Mouse (Mus musculus) thymus, postnatal 0 days (tissue): Measurements from ENCODE around the gene Obox6. TPM values are rescaled to one million over a fixed set of nuclear protein-coding genes. Genes with fewer than 3 reads are reported as not detected.

ENCODE experiments used
- DNase-seq: peaks from one replicate; pipeline ENCODE4 v3.0.0-alpha.2; 2015; ENCODE audit warnings: low spot score
- polyA plus RNA-seq: library from polyadenylated mRNA; unstranded; fragments of >200 nt; fragmentation: Nextera tagmentation; extraction: Ambion mirVana; gene quantifications from 2 replicates; pipeline ENCODE4 v1.2.1, GENCODE M21; 2015

The Obox6 gene
- not detected in 2 replicates for polyA plus RNA-seq

- no peak for DNase-seq
Observed at GRCm38 (mm10) chr7:15839578-15839977, at the start of gene Obox6. Gene Obox6, minus strand, starts transcription at chr7:15839678.

DNA sequence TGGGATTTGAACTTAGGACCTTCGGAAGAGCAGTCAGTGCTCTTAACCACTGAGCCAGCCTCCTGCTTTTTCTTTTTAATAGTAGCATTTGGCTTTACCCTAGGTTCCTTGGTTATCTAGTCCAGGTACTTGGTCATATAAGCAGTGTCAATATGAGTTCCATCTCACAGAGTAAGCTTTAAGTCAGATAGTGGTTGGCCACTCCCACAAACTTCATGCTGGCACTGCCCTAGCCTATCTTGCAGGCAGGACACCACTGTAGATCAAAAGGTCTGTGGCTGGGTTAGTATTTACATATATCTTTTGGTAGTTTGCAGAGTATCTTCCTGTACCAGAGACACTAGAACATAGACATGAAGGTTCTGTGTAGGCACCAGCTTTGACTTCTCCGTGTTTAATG, 44.6 kb upstream of the Obox6 start:
- DNase-seq: no peak

GRCm38 (mm10) chr7:15882317-15882716, 42.8 kb upstream of the Obox6 start, which contains the start of gene Crxos:
Gene Crxos, plus strand, starts transcription at chr7:15882617.
- no peak for DNase-seq

DNA sequence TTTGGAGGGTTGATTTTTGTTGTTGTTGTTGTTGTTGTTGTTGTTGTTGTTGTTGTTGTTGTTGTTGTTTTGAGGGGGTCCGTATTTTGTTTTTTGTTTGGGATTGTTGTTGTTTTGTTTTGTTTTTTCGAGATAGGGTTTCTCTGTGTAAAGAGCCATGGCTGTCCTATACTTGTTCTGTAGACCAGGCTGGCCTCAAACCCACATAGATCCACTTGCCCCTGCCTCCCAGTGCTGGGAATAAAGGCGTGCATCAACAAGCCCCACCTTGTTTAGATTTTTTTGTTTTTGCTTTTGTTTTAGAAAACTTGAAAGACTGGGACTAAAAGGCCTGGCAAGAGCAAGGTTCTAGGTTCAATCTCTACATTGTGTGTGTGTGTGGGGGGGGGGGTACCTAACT, 42.4 kb upstream of the Obox6 start:
- DNase-seq: no peak

DNA sequence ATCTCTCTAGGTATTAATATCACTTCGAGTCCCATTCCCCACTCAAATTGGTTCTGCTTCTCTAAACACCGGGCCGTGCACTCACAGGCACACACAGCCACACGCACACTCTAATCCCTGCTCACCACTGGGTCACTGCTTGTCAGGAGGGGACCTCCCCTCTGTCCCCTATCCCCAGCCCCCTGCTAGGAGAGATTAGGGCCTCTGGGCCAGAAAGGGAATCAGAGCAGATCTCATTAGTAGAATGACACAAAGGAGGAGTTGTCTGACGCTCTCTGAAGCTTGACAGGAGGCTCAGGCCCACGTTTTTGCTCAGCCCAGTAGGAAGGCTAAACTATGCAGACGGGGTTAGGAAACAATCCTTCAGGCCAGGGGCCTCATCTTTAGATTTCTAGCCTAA, 41.9 kb upstream of the Obox6 start:
- DNase-seq: no peak

DNA sequence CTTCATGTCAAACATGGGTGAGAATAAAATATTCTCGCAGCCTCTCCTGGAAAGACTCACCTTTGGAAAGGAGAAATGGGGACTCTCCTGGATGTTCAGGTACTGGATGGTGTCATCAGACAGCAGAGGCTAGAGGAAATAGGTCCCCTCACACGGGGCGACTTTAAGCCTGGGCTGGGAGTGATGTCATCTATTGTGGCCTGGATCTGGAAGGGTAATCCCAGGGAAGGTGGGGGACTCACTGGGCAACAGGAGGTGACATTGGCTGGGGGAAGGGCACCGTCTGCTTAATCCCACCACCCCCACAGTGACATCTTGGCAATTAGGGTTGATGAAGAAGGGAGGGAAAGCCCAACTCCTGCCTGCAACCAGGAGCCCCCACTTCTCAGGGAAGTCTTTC, 40.3 kb upstream of the Obox6 start, which contains the start of gene Crx:
Gene Crx (minus strand): TSS at position 213 of the 400 bp plus-strand sequence.
- DNase-seq: no peak

GRCm38 (mm10) chr7:15864104-15864503, 24.6 kb upstream of the Obox6 start:
- no peak for DNase-seq

- no peak for DNase-seq
Observed at GRCm38 (mm10) chr7:15859657-15860056, 20.2 kb upstream of the Obox6 start.

Other genes with a start within 250 kb of the Obox6 start
- gene Obox3, start 199.8 kb downstream of the Obox6 start, polyA plus RNA-seq: not detected in 2 replicates
- gene Obox5, start 89.5 kb downstream of the Obox6 start, polyA plus RNA-seq: not detected in 2 replicates
- not detected in 2 replicates for gene Crx, start 40.3 kb upstream of the Obox6 start, polyA plus RNA-seq
- gene Crxos, start 42.9 kb upstream of the Obox6 start, polyA plus RNA-seq: not detected in 2 replicates
- gene Selenow, start 82.7 kb upstream of the Obox6 start, polyA plus RNA-seq: 550 and 586 TPM in 2 replicates
- 273 and 293 TPM in 2 replicates for gene Nop53, start 106.4 kb upstream of the Obox6 start, polyA plus RNA-seq
- 5.1 and 6.5 TPM in 2 replicates for gene Ehd2, start 127.9 kb upstream of the Obox6 start, polyA plus RNA-seq
- 2.9 and 4.9 TPM in 2 replicates for gene Bicra, start 208.2 kb upstream of the Obox6 start, polyA plus RNA-seq
- gene Zfp541, start 222.1 kb upstream of the Obox6 start, polyA plus RNA-seq: 0.13 and 0.36 TPM in 2 replicates